Mouse (Mus musculus) liver, postnatal 0 days (tissue): ENCODE measurements around the gene Tph1. TPM values are rescaled to one million over a fixed set of nuclear protein-coding genes. Genes with fewer than 3 reads are reported as not detected.

Source experiments
- ATAC-seq: fragments of 200-750 bp; cut with Nextera tagmentation; 2 replicates; pipeline ENCODE4 v1.8.0; 2017; ENCODE audit warnings: mild to moderate bottlenecking, moderate library complexity
- DNase-seq: peaks from one replicate; pipeline ENCODE4 v3.0.0-alpha.2; 2016
- H3K27ac ChIP-seq: fragments of 300-500 bp; sonication (generic); 2 replicates; pipeline ENCODE4 v1.5.1; 2014; ENCODE audit warnings: antibody characterized with exemption, moderate library complexity, mild to moderate bottlenecking, low read depth
- H3K27me3 ChIP-seq: fragments of 300-500 bp; sonication (generic); 2 replicates; pipeline ENCODE4 v1.6.1; 2014; ENCODE audit warnings: low read length, control low read depth, mixed read lengths; ENCODE audit not compliant: insufficient read depth
- H3K36me3 ChIP-seq: fragments of 300-500 bp; sonication (generic); replicated peaks from 2 replicates; pipeline ENCODE4 v1.6.1; 2014; ENCODE audit warnings: mild to moderate bottlenecking, control low read depth, low read length, moderate library complexity, mixed read lengths; ENCODE audit not compliant: insufficient read depth
- H3K4me1 ChIP-seq: fragments of 300-500 bp; sonication (generic); 2 replicates; pipeline ENCODE4 v1.6.1; 2014; ENCODE audit warnings: antibody characterized with exemption, mild to moderate bottlenecking, control low read depth; ENCODE audit not compliant: insufficient read depth
- H3K4me2 ChIP-seq: fragments of 300-500 bp; sonication (generic); 2 replicates; pipeline ENCODE4 v1.6.1; 2014; ENCODE audit warnings: low read depth, mild to moderate bottlenecking, low read length, moderate library complexity, mixed read lengths
- H3K4me3 ChIP-seq: fragments of 300-500 bp; sonication (generic); 2 replicates; pipeline ENCODE4 v1.5.1; 2014; ENCODE audit warnings: low read depth, low read length
- H3K9ac ChIP-seq: fragments of 300-500 bp; sonication (generic); replicated peaks from 2 replicates; pipeline ENCODE4 v1.6.1; 2014; ENCODE audit warnings: mild to moderate bottlenecking, moderate library complexity
- H3K9me3 ChIP-seq: fragments of 300-500 bp; sonication (generic); 2 replicates; pipeline ENCODE4 v1.6.1; 2016; ENCODE audit warnings: mild to moderate bottlenecking, control low read depth, low read length, mixed read lengths
- CTCF ChIP-seq: sonication (generic); IDR thresholded peaks from 2 replicates; pipeline ENCODE4 v1.5.1; 2016; ENCODE audit warnings: antibody characterized with exemption, low read depth
- EP300 ChIP-seq: IDR thresholded peaks from 2 replicates; pipeline ENCODE4 v1.6.1; 2016; ENCODE audit warnings: antibody characterized with exemption, low read depth, mild to moderate bottlenecking
- WGBS: fragments of 180-500 bp; shearing (Covaris S2); extraction: QIAGEN DNeasy Blood & Tissue Kit; methylation state at CpG from one replicate; pipeline ENCODE4 v1.1.7; 2014; ENCODE audit not compliant: insufficient replicate concordance; 5-methylcytosine and 5-hydroxymethylcytosine counted together
- polyA plus RNA-seq: library from polyadenylated mRNA; unstranded; fragments of >200 nt; fragmentation: Nextera tagmentation; extraction: Ambion mirVana; gene quantifications from 2 replicates; pipeline ENCODE4 v1.2.1, GENCODE M21; 2015

Gene Tph1
- polyA plus RNA-seq, 1 experiment from 2014 or later = not detected

- H3K27me3 ChIP-seq = no peaks in the 10 kb centered on the region
- H3K4me3 ChIP-seq = no peak overlapping the region
- no peak overlapping the region for H3K27ac ChIP-seq
- DNase-seq = peak; percentile 45
- no peaks in the 10 kb centered on the region for H3K4me1 ChIP-seq
- WGBS = 52% methylated on average over 11 of the region's 11 CpGs
- H3K4me2 ChIP-seq = no peak overlapping the region; the same call in 1 of the 2 replicates
- no peak overlapping the region for H3K9ac ChIP-seq
- no peaks in the 10 kb centered on the region for H3K36me3 ChIP-seq
- ATAC-seq = peak; percentile 46
- H3K9me3 ChIP-seq = no peaks in the 10 kb centered on the region
- no peak for TF ChIP-seq EP300
- peak; percentile 80 for TF ChIP-seq CTCF
These were observed 64.8 kb downstream of the Tph1 start for GRCm38 (mm10) chr7:46607428-46608055.

GRCm38 (mm10) chr7:46607031-46607426 lies 65.3 kb downstream of the Tph1 start:
- no peak for TF ChIP-seq CTCF
- TF ChIP-seq EP300 = no peak
- Histone ChIP-seq H3K9me3 (no peaks in the 10 kb centered on the region), H3K4me1 (no peaks in the 10 kb centered on the region), H3K4me2 (peak overlapping the region; percentile 35; the same call in 1 of the 2 replicates), H3K27me3 (no peaks in the 10 kb centered on the region), H3K27ac (0 out of 2 replicates have a peak overlapping the region, but pooled peaks have one; percentile 22), H3K4me3 (no peak overlapping the region), H3K9ac (no peak overlapping the region), H3K36me3 (no peaks in the 10 kb centered on the region)
- DNase-seq (peak; percentile 37), ATAC-seq (peak; percentile 69)
- WGBS = 42% methylated on average over 8 of the region's 8 CpGs

GRCm38 (mm10) chr7:46606391-46607030 lies 65.8 kb downstream of the Tph1 start:
- Histone ChIP-seq H3K9ac (no peak overlapping the region), H3K4me2 (peak overlapping the region; percentile 35; the same call in 1 of the 2 replicates), H3K27ac (0 out of 2 replicates have a peak overlapping the region, but pooled peaks have one; percentile 22), H3K4me3 (no peak overlapping the region), H3K27me3 (no peaks in the 10 kb centered on the region), H3K9me3 (no peaks in the 10 kb centered on the region), H3K4me1 (no peaks in the 10 kb centered on the region), H3K36me3 (no peaks in the 10 kb centered on the region)
- 72% methylated on average over 7 of the region's 7 CpGs for WGBS
- peak; percentile 77 for DNase-seq
- TF ChIP-seq CTCF (peak; percentile 92), EP300 (no peak)
- peak; percentile 56; the same call in 1 of the 2 replicates for ATAC-seq

GRCm38 (mm10) chr7:46603051-46603450 lies 69.3 kb downstream of the Tph1 start:
- H3K27ac ChIP-seq = no peak overlapping the region
- no peak overlapping the region for H3K4me2 ChIP-seq
- DNase-seq (no peak), ATAC-seq (no peak)
- H3K36me3 ChIP-seq = no peaks in the 10 kb centered on the region
- 84% methylated on average over 7 of the region's 7 CpGs for WGBS
- no peaks in the 10 kb centered on the region for H3K9me3 ChIP-seq
- H3K4me1 ChIP-seq = no peaks in the 10 kb centered on the region
- no peaks in the 10 kb centered on the region for H3K27me3 ChIP-seq
- H3K9ac ChIP-seq = no peak overlapping the region
- no peak for TF ChIP-seq CTCF
- TF ChIP-seq EP300 = no peak
- H3K4me3 ChIP-seq = no peak overlapping the region

- Histone ChIP-seq H3K27me3 (no peaks in the 10 kb centered on the region), H3K9ac (no peak overlapping the region), H3K9me3 (no peaks in the 10 kb centered on the region), H3K4me2 (no peak overlapping the region), H3K36me3 (no peaks in the 10 kb centered on the region), H3K4me3 (no peak overlapping the region), H3K27ac (no peak overlapping the region), H3K4me1 (no peaks in the 10 kb centered on the region)
- ATAC-seq (no peak), DNase-seq (no peak)
- no peak for TF ChIP-seq EP300
- no peak for TF ChIP-seq CTCF
- 70% methylated on average over 4 of the region's 4 CpGs for WGBS
These were observed 70.3 kb downstream of the Tph1 start for GRCm38 (mm10) chr7:46602079-46602478.

- Histone ChIP-seq H3K27me3 (no peaks in the 10 kb centered on the region), H3K4me2 (no peak overlapping the region), H3K4me1 (no peaks in the 10 kb centered on the region), H3K4me3 (no peak overlapping the region), H3K9ac (no peak overlapping the region), H3K36me3 (no peaks in the 10 kb centered on the region), H3K27ac (no peak overlapping the region), H3K9me3 (no peaks in the 10 kb centered on the region)
- TF ChIP-seq EP300 (no peak), CTCF (no peak)
- DNase-seq (no peak), ATAC-seq (no peak)
- WGBS = 69% methylated on average over 5 of the region's 5 CpGs
These were observed 71.2 kb downstream of the Tph1 start for GRCm38 (mm10) chr7:46601097-46601496.
